Mouse (Mus musculus) kidney, adult 2 months (tissue): ENCODE results near the gene Hic2. TPM values are rescaled to one million over a fixed set of nuclear protein-coding genes. Genes with fewer than 3 reads are reported as not detected.
A peak's percentile ranks its signal among the peaks of the same experiment; 100 is the strongest.

Source experiments
- DNase-seq: peaks from one replicate; pipeline ENCODE4 v3.0.0; 2021
- H3K27ac ChIP-seq: fragments of 200-500 bp; 2 replicates; pipeline ENCODE4 v1.5.1; 2012; ENCODE audit warnings: low read depth, low read length, control low read depth, inconsistent platforms; ENCODE audit not compliant: insufficient read depth
- H3K27me3 ChIP-seq: fragments of 200-500 bp; replicated peaks from 2 replicates; pipeline ENCODE4 v1.6.1; 2012; ENCODE audit warnings: mild to moderate bottlenecking, moderate library complexity, low read length, inconsistent platforms; ENCODE audit not compliant: control insufficient read depth, insufficient read depth
- H3K36me3 ChIP-seq: fragments of 200-500 bp; 2 replicates; pipeline ENCODE4 v1.6.1; 2012; ENCODE audit warnings: mild to moderate bottlenecking, moderate library complexity, low read length, inconsistent platforms; ENCODE audit not compliant: control insufficient read depth, insufficient read depth
- H3K4me1 ChIP-seq: fragments of 200-500 bp; 2 replicates; pipeline ENCODE4 v1.6.1; 2011; ENCODE audit warnings: low read length; ENCODE audit not compliant: control insufficient read depth, insufficient read depth
- H3K4me3 ChIP-seq: fragments of 200-500 bp; 2 replicates; pipeline ENCODE4 v1.5.1; 2011; ENCODE audit warnings: mild to moderate bottlenecking, low read depth, low read length, control low read depth; ENCODE audit not compliant: insufficient read depth
- CTCF ChIP-seq: fragments of 200-500 bp; conservative IDR thresholded peaks from 2 replicates; pipeline ENCODE4 v1.5.1; 2011; ENCODE audit warnings: low read depth, mild to moderate bottlenecking, control low read depth, low read length, moderate library complexity, mixed read lengths; ENCODE audit not compliant: insufficient read depth, insufficient read length
- POLR2A ChIP-seq: fragments of 200-500 bp; IDR thresholded peaks from one replicate; pipeline ENCODE4 v1.6.1; 2011; ENCODE audit warnings: low read depth, low read length, control low read depth
- WGBS: fragments of 180-500 bp; shearing (Covaris S2); methylation state at CpG from one replicate; pipeline ENCODE4 v1.1.7; 2018; 5-methylcytosine and 5-hydroxymethylcytosine counted together
- polyA plus RNA-seq: library from polyadenylated mRNA; depleted of rRNA; stranded (reverse); fragments of >200 nt; gene quantifications from 2 replicates; pipeline ENCODE4 v1.2.3, GENCODE M21; 2012

The Hic2 gene
- polyA plus RNA-seq, 1 experiment: 1.5 TPM

GRCm38 (mm10) chr16:17202549-17202948, 30.8 kb upstream of the Hic2 start, which contains the start of gene Ube2l3:
TSS of gene Ube2l3 (minus strand) at chr16:17202649.
- Histone ChIP-seq H3K4me3 (peak within 1 kb of the TSS; percentile 70), H3K27ac (no peak within 1 kb of the TSS), H3K4me1 (peaks cover 11% of the 10 kb centered on the region; the same call in 1 of the 2 replicates), H3K36me3 (no peaks in the 10 kb centered on the region), H3K27me3 (no peaks in the 10 kb centered on the region)
- no peak for DNase-seq
- TF ChIP-seq CTCF: no peak
- no peak for TF ChIP-seq POLR2A
- 100% methylated on average over 1 of the region's 1 CpGs for WGBS

- no peak overlapping the region for H3K27ac ChIP-seq
- DNase-seq: peak; percentile 60
- peaks cover 11% of the 10 kb centered on the region; the same call in 1 of the 2 replicates for H3K4me1 ChIP-seq
- no peaks in the 10 kb centered on the region for H3K36me3 ChIP-seq
- no peak overlapping the region for H3K4me3 ChIP-seq
- peak; percentile 55 for TF ChIP-seq CTCF
- TF ChIP-seq POLR2A: no peak
- 4% methylated on average over 6 of the region's 6 CpGs for whole genome bisulfite sequencing
- H3K27me3 ChIP-seq: no peaks in the 10 kb centered on the region
Observed at GRCm38 (mm10) chr16:17204990-17205389, 28.4 kb upstream of the Hic2 start.

GRCm38 (mm10) chr16:17208389-17209361, 24.7 kb upstream of the Hic2 start, which contains the start of gene Rimbp3:
TSS of gene Rimbp3 (plus strand) at chr16:17208603.
- TF ChIP-seq POLR2A (no peak), CTCF (peak; percentile 74)
- Histone ChIP-seq H3K27me3 (no peaks in the 10 kb centered on the region), H3K27ac (no peak within 1 kb of the TSS), H3K4me3 (peak within 1 kb of the TSS; percentile 61), H3K4me1 (peaks cover 6% of the 10 kb centered on the region; the same call in 1 of the 2 replicates), H3K36me3 (no peaks in the 10 kb centered on the region)
- 4% methylated on average over 85 of the region's 85 CpGs for WGBS
- DNase-seq: peak; percentile 86

- no peak for TF ChIP-seq CTCF
- H3K27ac ChIP-seq: no peak overlapping the region
- H3K4me3 ChIP-seq: peak overlapping the region; percentile 61
- H3K4me1 ChIP-seq: peaks cover 6% of the 10 kb centered on the region; the same call in 1 of the 2 replicates
- H3K27me3 ChIP-seq: no peaks in the 10 kb centered on the region
- no peak for DNase-seq
- under 1% methylated on average over 37 of the region's 37 CpGs for WGBS
- no peaks in the 10 kb centered on the region for H3K36me3 ChIP-seq
Observed at GRCm38 (mm10) chr16:17209404-17209960, 23.9 kb upstream of the Hic2 start.

- H3K4me3 ChIP-seq: peak overlapping the region; percentile 61
- H3K4me1 ChIP-seq: peaks cover 6% of the 10 kb centered on the region; the same call in 1 of the 2 replicates
- DNase-seq: peak; percentile 94
- TF ChIP-seq POLR2A (no peak), CTCF (peak; percentile 95)
- WGBS: 9% methylated on average over 48 of the region's 48 CpGs
- H3K36me3 ChIP-seq: no peaks in the 10 kb centered on the region
- H3K27me3 ChIP-seq: no peaks in the 10 kb centered on the region
- no peak overlapping the region for H3K27ac ChIP-seq
Observed at GRCm38 (mm10) chr16:17209981-17210838, 23.2 kb upstream of the Hic2 start.

GRCm38 (mm10) chr16:17216934-17217633, 16.3 kb upstream of the Hic2 start:
- 58% methylated on average over 8 of the region's 8 CpGs for WGBS
- DNase-seq: no peak
- no peak for TF ChIP-seq POLR2A
- no peak for TF ChIP-seq CTCF
- H3K27ac ChIP-seq: no peak overlapping the region
- no peaks in the 10 kb centered on the region for H3K27me3 ChIP-seq
- H3K36me3 ChIP-seq: no peaks in the 10 kb centered on the region
- no peaks in the 10 kb centered on the region for H3K4me1 ChIP-seq
- no peak overlapping the region for H3K4me3 ChIP-seq
